Mouse (Mus musculus) layer of hippocampus, postnatal 10 days (tissue): Measurements from ENCODE around the gene Adtrp. TPM values are rescaled to one million over a fixed set of nuclear protein-coding genes. Genes with fewer than 3 reads are reported as not detected.

Experiments
- DNase-seq, 2 experiments: peaks; one replicate each; pipeline ENCODE4 v3.0.0; 2021; ENCODE audit warnings: low spot score in 2 of 2
- total RNA-seq, 2 experiments: library from RNA; stranded (reverse); gene quantifications; 2 replicates each; pipeline ENCODE4 v1.2.3; 2021

Adtrp gene
- total RNA-seq, 2 experiments from 2014 or later, result 0.46 to 0.69 TPM

DNA sequence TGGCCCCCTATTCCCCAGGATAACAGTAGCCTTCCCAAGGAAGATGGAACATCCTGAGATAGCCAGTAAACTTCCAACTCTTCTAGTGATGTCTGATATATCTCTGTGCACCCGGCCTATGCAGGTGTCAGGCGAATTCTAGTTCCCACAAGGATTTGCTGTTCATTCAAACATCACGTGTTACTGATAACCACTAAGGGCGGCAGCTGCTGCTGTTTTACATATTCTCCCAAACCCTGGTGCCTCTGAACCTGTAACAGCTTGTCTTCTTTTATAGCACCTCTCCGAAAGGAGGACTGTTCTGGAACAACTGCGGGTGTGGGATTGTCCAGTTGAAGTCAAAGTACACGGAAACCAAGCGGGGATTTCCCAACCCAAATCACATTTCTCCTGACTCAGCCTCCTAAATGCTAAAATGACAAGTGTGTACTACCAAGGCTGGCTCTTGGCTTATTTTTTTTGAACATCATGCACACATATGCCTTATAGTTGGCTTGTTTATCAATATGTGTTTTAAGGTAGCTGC is 13.8 kb downstream of the Adtrp start:
- DNase-seq, result no peak

- no peak for DNase-seq
Measured at GRCm38 (mm10) chr13:41828296-41828754, 19.2 kb downstream of the Adtrp start.

DNA sequence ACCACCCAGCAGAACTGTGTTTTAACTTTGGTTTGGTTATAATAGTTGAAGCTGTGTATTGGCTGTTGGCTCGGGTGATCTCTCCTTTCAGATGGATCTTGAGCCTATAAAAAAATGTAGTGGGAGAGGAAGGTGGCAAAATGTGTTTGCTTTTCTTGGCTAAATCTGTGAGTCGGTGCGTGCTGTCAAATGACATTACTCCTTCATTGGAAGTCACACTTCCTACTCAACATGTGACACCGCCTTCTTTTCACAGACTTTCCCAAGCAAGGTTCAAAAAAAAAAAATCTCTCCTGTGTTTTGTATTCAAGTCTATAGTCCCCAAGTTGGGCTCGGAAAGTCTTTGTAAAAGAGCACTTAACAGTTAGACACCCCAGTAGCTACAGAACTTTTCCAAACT is 19.9 kb downstream of the Adtrp start:
- DNase-seq, result no peak

DNA sequence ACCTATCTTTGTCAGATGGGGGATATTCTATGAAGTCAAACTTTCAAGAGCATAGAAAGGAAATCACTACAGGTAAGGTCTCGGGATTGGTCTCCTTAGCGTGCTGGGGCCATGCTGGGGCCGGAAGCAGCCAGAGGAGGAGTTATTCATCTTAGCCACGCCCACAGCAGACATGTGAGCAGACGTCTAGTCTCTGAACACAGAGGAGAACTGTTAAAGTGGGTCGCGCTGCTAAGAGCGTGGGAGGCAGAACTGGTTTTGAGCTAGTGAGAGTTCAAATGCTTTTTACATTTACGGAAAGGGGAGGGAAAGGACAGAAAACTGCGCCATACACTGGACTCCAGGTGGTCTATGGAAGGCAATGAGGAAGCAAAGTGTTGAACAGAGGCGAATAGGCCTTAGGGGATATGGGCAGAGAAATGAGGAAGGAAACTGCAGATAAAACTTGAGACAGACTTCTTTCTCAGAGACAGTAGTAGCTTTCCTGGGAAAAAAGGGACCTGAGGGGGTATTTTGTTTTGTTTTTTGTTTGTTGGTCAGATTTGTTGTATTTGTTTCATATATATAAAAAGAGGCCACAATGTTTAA is 22.0 kb downstream of the Adtrp start:
- no peak for DNase-seq

DNA sequence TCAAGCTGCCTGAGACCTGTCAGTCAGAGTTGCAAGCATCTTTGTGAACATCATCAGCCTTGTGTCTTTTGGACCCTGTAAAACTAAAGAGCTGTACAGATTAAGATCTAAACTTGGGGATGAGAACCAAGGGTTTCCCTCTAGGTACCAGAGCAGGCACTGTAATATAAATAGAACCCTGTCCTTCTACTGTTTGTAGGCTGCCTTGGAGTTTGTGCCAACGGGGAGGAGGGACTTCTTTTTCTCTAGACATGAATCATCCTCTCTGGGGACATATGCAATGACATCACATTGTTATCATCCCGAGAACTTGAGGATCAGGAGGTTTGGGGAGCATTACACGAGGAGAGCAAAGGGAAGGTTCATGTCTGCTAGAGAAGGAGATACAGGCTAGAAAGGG is 24.4 kb downstream of the Adtrp start:
- DNase-seq, result no peak

DNA sequence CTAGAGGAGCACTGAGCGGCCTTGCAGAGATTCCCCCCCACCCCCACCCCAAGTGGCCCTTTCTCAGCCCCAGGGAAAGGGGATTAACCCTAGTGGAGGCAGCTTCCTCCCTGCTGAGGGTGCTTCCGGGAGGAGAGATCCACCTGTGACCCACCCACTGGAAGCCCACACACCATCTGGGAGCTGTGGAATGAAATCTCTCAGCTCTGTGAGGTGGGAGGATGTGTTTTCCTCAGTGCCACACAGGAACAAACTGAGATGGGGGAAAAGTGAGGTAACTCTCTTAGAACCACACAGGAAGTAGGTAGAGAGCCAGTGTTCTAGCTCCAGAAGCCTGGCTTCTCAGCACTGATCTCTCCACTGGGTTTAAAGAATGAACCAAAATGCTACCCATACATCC is 24.9 kb downstream of the Adtrp start:
- DNase-seq, result no peak

- DNase-seq, result no peak
Measured at GRCm38 (mm10) chr13:41822091-41822490, 25.4 kb downstream of the Adtrp start.

DNA sequence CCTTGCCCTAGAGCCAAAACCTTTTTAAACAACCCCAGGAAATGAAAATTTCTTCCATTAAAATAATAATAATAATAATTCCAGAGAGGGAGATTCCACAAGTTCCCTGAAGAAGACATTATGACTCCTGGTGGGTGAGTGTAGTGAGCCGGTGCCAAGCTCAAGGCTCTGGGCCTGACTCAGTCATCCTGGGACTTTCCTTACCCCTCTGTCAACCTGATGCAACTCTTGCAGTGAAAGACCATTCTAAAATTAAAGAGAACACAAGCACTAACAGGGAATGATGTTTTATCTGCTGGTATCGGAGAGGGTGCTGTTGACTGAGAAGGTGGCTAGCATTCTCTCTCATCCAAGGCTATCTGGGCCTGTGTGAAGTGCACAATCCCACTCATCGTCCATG is 26.5 kb downstream of the Adtrp start:
- DNase-seq, result no peak

- DNase-seq, result no peak
Measured at GRCm38 (mm10) chr13:41819918-41820317, 27.6 kb downstream of the Adtrp start.

- no peak for DNase-seq
Measured at GRCm38 (mm10) chr13:41819484-41819883, 28.0 kb downstream of the Adtrp start.

DNA sequence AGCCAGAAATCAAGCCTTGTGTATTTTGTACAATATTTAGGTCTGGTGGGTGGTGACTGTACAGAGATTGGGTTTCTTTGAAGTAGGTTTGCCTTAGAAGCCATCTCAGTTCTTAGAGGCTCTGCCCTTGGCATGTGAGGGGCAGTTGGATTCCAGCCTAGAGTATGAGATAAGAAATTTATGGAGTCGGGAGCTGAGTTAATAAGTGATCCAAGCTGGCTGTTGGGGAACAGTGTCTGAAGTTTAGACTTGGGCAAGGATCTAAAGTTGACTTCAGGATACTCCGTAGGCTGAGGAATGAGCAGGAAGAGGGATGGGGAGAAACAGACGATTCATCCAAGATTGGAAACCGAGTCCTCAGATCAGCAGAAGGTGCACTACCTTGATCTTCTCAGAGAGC is 29.9 kb downstream of the Adtrp start:
- DNase-seq, result no peak

GRCm38 (mm10) chr13:41816643-41817042 is 30.8 kb downstream of the Adtrp start:
- DNase-seq, result no peak

DNA sequence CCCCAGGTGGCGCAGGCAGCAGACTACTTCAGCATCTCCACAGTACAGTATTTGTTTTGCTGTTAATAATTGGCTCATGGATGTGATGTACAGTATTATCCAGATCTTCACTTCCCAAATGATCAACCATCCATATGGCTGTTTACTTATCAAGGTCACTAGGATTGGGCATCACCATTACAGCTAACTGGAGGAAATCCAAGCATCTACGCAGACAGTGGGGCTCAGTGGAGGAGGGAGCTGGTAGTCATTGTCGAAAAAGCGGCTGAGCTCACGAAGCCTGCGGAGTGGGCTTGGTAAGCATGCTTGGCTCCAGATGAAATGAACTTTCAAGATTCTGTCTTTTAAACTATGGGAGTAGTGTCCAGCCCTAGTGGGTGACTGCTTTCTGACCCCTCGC is 36.7 kb downstream of the Adtrp start:
- DNase-seq, result no peak

GRCm38 (mm10) chr13:41807815-41808214 is 39.7 kb downstream of the Adtrp start:
- DNase-seq, result no peak

GRCm38 (mm10) chr13:41807300-41807699 is 40.2 kb downstream of the Adtrp start:
- no peak for DNase-seq

GRCm38 (mm10) chr13:41805138-41805820 is 42.2 kb downstream of the Adtrp start:
- no peak for DNase-seq

GRCm38 (mm10) chr13:41803656-41804265 is 43.7 kb downstream of the Adtrp start:
- DNase-seq, result no peak

- DNase-seq, result peak; percentile 60 to 75
Measured at GRCm38 (mm10) chr13:41801177-41801636, 46.3 kb downstream of the Adtrp start.

GRCm38 (mm10) chr13:41792849-41793248 is 54.6 kb downstream of the Adtrp start:
- no peak for DNase-seq

GRCm38 (mm10) chr13:41787863-41788536 is 59.5 kb downstream of the Adtrp start:
- DNase-seq, result no peak

- no peak for DNase-seq
Measured at GRCm38 (mm10) chr13:41786640-41787039, 60.8 kb downstream of the Adtrp start.
